Mouse (Mus musculus) layer of hippocampus, adult 9-11 months (tissue): ENCODE measurements around the gene Ccdc85b.

Source experiments
- DNase-seq: peaks from one replicate; pipeline ENCODE4 v3.0.0; 2022

Gene Ccdc85b

GRCm38 (mm10) chr19:5480016-5480415, 22.3 kb upstream of the Ccdc85b start:
- no peak for DNase-seq

- DNase-seq = no peak
Observed at GRCm38 (mm10) chr19:5477668-5478300, 20.1 kb upstream of the Ccdc85b start.

GRCm38 (mm10) chr19:5477004-5477667, 19.4 kb upstream of the Ccdc85b start:
- no peak for DNase-seq

GRCm38 (mm10) chr19:5475069-5475714, 17.5 kb upstream of the Ccdc85b start:
- no peak for DNase-seq

- no peak for DNase-seq
Observed at GRCm38 (mm10) chr19:5474281-5475068, 16.8 kb upstream of the Ccdc85b start.

GRCm38 (mm10) chr19:5473720-5474119, 16.0 kb upstream of the Ccdc85b start, which contains the start of gene Efemp2:
Efemp2 (plus strand) TSS chr19:5473954.
- DNase-seq = peak; percentile 76

GRCm38 (mm10) chr19:5472857-5473256, 15.2 kb upstream of the Ccdc85b start:
- DNase-seq = no peak

- no peak for DNase-seq
Observed at GRCm38 (mm10) chr19:5471846-5472245, 14.2 kb upstream of the Ccdc85b start.

- DNase-seq = no peak
Observed at GRCm38 (mm10) chr19:5468374-5468773, 10.7 kb upstream of the Ccdc85b start, which contains the start of gene Ctsw. Ctsw (minus strand) TSS chr19:5468507.

- DNase-seq = no peak
Observed at GRCm38 (mm10) chr19:5466916-5467500, 9.3 kb upstream of the Ccdc85b start.

- no peak for DNase-seq
Observed at GRCm38 (mm10) chr19:5465037-5465436, 7.3 kb upstream of the Ccdc85b start.

GRCm38 (mm10) chr19:5463791-5464562, 6.3 kb upstream of the Ccdc85b start:
- DNase-seq = no peak

- no peak for DNase-seq
Observed at GRCm38 (mm10) chr19:5463212-5463611, 5.5 kb upstream of the Ccdc85b start.

GRCm38 (mm10) chr19:5461411-5461810, 3.7 kb upstream of the Ccdc85b start:
- DNase-seq = no peak

- peak; percentile 82 for DNase-seq
Observed at GRCm38 (mm10) chr19:5460465-5460911, 2.8 kb upstream of the Ccdc85b start, which contains the start of gene Fibp. Fibp (plus strand) TSS chr19:5460615.

- DNase-seq = no peak
Observed at GRCm38 (mm10) chr19:5459896-5460295, 2.2 kb upstream of the Ccdc85b start.

- peak; percentile 81 for DNase-seq
Observed at GRCm38 (mm10) chr19:5459019-5459418, 1.3 kb upstream of the Ccdc85b start.

- peak; percentile 97 for DNase-seq
Observed at GRCm38 (mm10) chr19:5456922-5457745, 560 bp downstream of the Ccdc85b start.

- DNase-seq = no peak
Observed at GRCm38 (mm10) chr19:5456241-5456921, 1.3 kb downstream of the Ccdc85b start.

- DNase-seq = no peak
Observed at GRCm38 (mm10) chr19:5455568-5455967, 2.1 kb downstream of the Ccdc85b start.
